Mouse (Mus musculus) ES-Bruce4 (cell line): ENCODE results near the gene Ints6. TPM values are rescaled to one million over a fixed set of nuclear protein-coding genes. Genes with fewer than 3 reads are reported as not detected.

Experiments used
- H3K27ac ChIP-seq: 2 replicates; pipeline ENCODE4 v1.5.1; 2012; ENCODE audit warnings: low read length, inconsistent platforms; ENCODE audit not compliant: insufficient read depth
- H3K27me3 ChIP-seq: 2 replicates; pipeline ENCODE4 v1.6.1; 2012; ENCODE audit warnings: mild to moderate bottlenecking, low read length, inconsistent platforms; ENCODE audit not compliant: control insufficient read depth, poor library complexity, insufficient read depth, severe bottlenecking
- H3K36me3 ChIP-seq: 2 replicates; pipeline ENCODE4 v1.6.1; 2012; ENCODE audit warnings: inconsistent platforms, mild to moderate bottlenecking, low read length, moderate library complexity; ENCODE audit not compliant: control insufficient read depth, poor library complexity, insufficient read depth, severe bottlenecking
- H3K4me1 ChIP-seq: one replicate; pipeline ENCODE4 v1.8.1; 2011; ENCODE audit warnings: low read length; ENCODE audit not compliant: control insufficient read depth, insufficient read depth
- H3K4me3 ChIP-seq: 2 replicates; pipeline ENCODE4 v1.5.1; 2011; ENCODE audit warnings: low read depth, mild to moderate bottlenecking, low read length
- H3K9ac ChIP-seq: 2 replicates; pipeline ENCODE4 v1.6.1; 2012; ENCODE audit warnings: low read depth, mild to moderate bottlenecking, inconsistent platforms; ENCODE audit not compliant: poor library complexity, severe bottlenecking
- H3K9me3 ChIP-seq: replicated peaks from 2 replicates; pipeline ENCODE4 v1.6.1; 2012; ENCODE audit warnings: mild to moderate bottlenecking, low read length, inconsistent platforms; ENCODE audit not compliant: control insufficient read depth, poor library complexity, insufficient read depth, severe bottlenecking
- CTCF ChIP-seq: IDR thresholded peaks from one replicate; pipeline ENCODE4 v1.8.1; 2011; ENCODE audit warnings: low read depth, low read length
- EP300 ChIP-seq: IDR thresholded peaks from 2 replicates; pipeline ENCODE4 v1.6.1; 2011; ENCODE audit warnings: low read depth, low read length; ENCODE audit not compliant: insufficient read depth
- POLR2A ChIP-seq: IDR thresholded peaks from one replicate; pipeline ENCODE4 v1.8.1; 2011; ENCODE audit warnings: low read length; ENCODE audit not compliant: insufficient read depth
- polyA plus RNA-seq: library from polyadenylated mRNA; stranded (reverse); fragments of >200 nt; gene quantifications from 2 replicates; pipeline ENCODE4 v1.2.4, GENCODE M21; 2011; ENCODE audit warnings: low read depth; ENCODE audit not compliant: missing spikeins, insufficient read depth, insufficient read length

The Ints6 gene
- polyA plus RNA-seq, 1 experiment: 46.3 TPM

DNA sequence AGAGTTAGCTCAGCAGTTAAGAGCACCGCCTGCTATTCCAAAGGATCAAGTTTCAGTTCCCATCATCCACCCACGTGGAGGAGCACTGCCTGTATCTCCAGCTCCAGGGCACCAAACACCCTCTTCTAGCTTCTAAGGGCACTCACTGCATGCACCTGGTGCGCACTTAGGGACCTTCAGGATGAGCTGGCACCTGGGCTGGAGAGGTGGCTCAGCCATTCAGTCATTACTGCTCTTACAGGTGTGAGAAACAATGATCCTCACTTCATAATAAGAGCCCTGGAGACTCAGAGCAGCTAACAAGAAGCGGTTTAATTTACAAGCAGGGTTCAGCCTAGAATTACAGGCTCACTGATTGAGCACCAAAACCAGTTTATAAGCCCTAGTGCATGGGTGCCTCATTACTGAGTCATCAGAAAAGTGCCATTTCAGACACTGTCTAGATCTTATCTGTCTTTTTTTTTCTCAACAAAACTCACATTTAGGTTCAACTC lies 37.7 kb upstream of the Ints6 start:
- H3K27ac ChIP-seq: no peak overlapping the region
- H3K9me3 ChIP-seq: no peaks in the 10 kb centered on the region
- no peaks in the 10 kb centered on the region for H3K27me3 ChIP-seq
- no peaks in the 10 kb centered on the region for H3K36me3 ChIP-seq
- peak overlapping the region; percentile 41 for H3K4me3 ChIP-seq
- no peak overlapping the region for H3K9ac ChIP-seq
- TF ChIP-seq CTCF (no peak), POLR2A (no peak), EP300 (0 out of 2 replicates have a peak, but pooled peaks have one; percentile 6)
- H3K4me1 ChIP-seq: no peaks in the 10 kb centered on the region

DNA sequence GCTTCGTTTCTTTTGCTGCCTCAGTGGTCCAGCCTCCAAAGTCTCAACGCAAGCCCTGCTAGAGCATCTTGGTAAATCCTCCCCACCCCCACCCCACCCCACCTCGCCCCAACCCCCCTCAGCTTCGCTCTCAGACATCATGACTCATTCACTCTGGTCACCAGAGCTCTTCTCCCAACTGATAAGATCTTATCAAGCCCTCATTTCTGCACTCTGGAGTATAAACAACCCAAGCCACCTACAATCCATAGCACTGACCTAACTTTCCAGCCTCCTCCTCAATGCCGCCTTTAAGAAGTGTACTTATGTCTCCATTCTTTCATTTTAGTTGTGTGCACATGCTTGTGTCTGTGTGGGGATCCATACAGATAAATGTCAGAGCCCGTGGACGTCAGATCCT lies 34.8 kb upstream of the Ints6 start:
- TF ChIP-seq CTCF: no peak
- no peak for TF ChIP-seq EP300
- no peak for TF ChIP-seq POLR2A

DNA sequence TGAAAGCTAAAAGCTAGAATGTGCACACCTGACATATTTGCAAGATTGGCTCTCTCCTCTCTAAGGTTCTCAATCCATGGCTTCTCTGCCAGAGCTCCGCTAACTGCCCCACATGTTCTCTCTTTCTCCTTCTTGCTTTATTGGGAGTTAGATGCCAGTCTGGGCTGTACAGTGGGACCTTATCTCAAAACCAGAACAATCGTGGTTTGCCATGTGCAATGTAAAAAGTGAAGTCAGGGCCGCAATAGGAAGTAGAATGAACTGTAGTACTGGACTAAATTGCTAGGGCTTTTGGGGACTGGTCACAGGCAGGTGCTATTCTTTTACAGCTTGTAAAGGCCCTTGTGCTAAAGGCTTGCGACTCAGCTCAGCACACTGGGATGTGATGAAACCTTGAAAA lies 28.3 kb upstream of the Ints6 start:
- Histone ChIP-seq H3K4me3 (no peak overlapping the region), H3K4me1 (no peaks in the 10 kb centered on the region), H3K36me3 (no peaks in the 10 kb centered on the region), H3K9ac (no peak overlapping the region), H3K27ac (no peak overlapping the region), H3K27me3 (no peaks in the 10 kb centered on the region; the same call in 1 of the 2 replicates), H3K9me3 (no peaks in the 10 kb centered on the region)
- TF ChIP-seq CTCF (no peak), EP300 (no peak), POLR2A (no peak)

More for the DNA sequence above, 34.8 kb upstream of the Ints6 start:
- Histone ChIP-seq H3K9me3 (no peaks in the 10 kb centered on the region), H3K9ac (no peak overlapping the region), H3K4me1 (no peaks in the 10 kb centered on the region), H3K4me3 (no peak overlapping the region), H3K36me3 (no peaks in the 10 kb centered on the region), H3K27me3 (no peaks in the 10 kb centered on the region; the same call in 1 of the 2 replicates), H3K27ac (no peak overlapping the region)

DNA sequence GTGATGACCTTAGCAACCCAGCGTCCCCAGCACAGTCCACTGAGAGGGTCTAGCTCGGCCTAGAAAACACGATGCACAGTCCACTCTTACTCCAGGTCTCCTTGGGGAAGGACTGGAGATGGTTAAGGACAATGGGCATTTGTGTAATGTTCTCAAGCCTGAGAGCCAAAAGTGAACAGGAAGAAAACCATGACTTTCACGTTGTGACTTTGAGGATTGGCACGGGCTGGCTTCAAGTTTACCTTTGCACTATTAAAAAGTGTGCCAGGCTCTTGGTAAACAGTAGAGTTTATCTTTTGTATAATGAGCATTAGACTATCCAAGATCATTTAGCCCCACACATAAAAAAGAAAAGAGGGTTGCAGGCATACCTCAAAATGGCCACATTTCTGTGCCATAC lies 22.0 kb upstream of the Ints6 start:
- no peak overlapping the region for H3K27ac ChIP-seq
- no peaks in the 10 kb centered on the region for H3K27me3 ChIP-seq
- no peak overlapping the region for H3K9ac ChIP-seq
- no peak overlapping the region for H3K4me3 ChIP-seq
- no peaks in the 10 kb centered on the region for H3K9me3 ChIP-seq
- no peaks in the 10 kb centered on the region for H3K4me1 ChIP-seq
- no peaks in the 10 kb centered on the region for H3K36me3 ChIP-seq
- no peak for TF ChIP-seq POLR2A
- no peak for TF ChIP-seq CTCF
- TF ChIP-seq EP300: no peak

DNA sequence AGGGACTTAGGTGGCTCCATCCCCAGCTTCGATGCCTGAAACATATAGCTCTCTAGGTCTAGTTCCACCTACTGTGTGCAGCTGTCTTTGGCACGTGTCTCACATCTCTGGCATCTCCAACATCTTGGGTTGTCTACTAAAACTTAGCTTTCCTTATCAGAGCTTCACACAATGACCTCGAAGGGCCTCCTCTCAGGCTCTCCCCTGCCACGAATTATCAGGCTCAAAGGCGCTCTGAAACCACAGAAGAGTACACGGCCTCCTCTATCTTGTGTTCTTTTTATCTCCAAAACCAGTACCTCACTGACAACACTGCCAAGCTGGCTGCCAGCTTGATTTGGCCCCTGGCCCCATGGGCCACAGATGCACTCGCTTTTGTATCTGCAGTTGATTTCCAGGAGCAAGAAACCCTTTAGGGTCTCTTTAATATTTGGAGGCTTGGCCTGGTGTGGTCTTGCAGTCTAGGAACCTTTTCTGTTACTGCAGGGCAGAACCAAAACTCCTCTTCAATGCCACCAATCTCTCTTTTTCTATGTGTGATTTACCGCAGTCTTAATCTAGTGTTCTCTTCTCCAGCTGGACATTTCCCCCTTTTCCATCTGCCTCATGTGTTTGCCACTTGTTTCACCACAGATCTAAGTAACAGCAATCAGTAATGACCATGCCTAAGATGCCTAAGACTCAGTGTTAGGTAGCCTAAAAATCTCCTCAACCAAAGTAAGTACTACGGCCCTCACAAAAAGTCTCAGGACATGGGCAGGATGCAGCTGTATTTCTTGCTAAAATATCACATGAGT lies 19.7 kb upstream of the Ints6 start:
- TF ChIP-seq EP300: no peak
- TF ChIP-seq CTCF: no peak
- TF ChIP-seq POLR2A: no peak
- Histone ChIP-seq H3K4me3 (no peak overlapping the region), H3K27me3 (no peaks in the 10 kb centered on the region), H3K9me3 (no peaks in the 10 kb centered on the region), H3K9ac (no peak overlapping the region), H3K36me3 (no peaks in the 10 kb centered on the region), H3K4me1 (no peaks in the 10 kb centered on the region), H3K27ac (no peak overlapping the region)

DNA sequence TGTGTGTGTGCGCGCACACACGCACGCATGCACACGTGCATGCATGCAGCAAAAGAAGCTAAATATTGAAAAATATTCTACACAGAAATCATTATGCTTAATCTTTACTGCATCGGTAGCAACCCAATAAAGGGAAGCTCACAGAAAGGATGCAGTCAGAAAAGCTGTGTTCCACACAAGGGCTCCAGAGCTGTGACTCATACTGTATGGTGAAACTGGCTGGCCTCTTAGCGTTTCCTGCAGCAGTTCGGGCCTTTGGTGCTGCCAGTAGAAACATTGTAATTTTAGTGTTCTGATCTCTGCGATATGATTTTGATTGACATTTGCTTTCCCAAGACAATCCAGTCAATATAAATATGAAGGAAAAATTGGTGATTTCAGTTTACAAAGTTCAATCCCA lies 17.1 kb upstream of the Ints6 start:
- no peaks in the 10 kb centered on the region for H3K4me1 ChIP-seq
- H3K36me3 ChIP-seq: no peaks in the 10 kb centered on the region
- no peak overlapping the region for H3K4me3 ChIP-seq
- no peaks in the 10 kb centered on the region for H3K9me3 ChIP-seq
- no peak overlapping the region for H3K9ac ChIP-seq
- H3K27ac ChIP-seq: no peak overlapping the region
- TF ChIP-seq CTCF (no peak), EP300 (no peak), POLR2A (no peak)
- no peaks in the 10 kb centered on the region for H3K27me3 ChIP-seq
